Mouse (Mus musculus) midbrain, embryonic 16.5 days (tissue): ENCODE measurements around the gene Ttc14. TPM values are rescaled to one million over a fixed set of nuclear protein-coding genes. Genes with fewer than 3 reads are reported as not detected.

ENCODE experiments used
- ATAC-seq: fragments of 200-750 bp; cut with Nextera tagmentation; 2 replicates; pipeline ENCODE4 v1.8.0; 2017; ENCODE audit warnings: moderate TSS enrichment
- H3K27ac ChIP-seq: fragments of 300-500 bp; sonication (generic); 2 replicates; pipeline ENCODE4 v1.5.1; 2014; ENCODE audit warnings: mild to moderate bottlenecking, low read length, mixed read lengths
- H3K27me3 ChIP-seq: fragments of 300-500 bp; sonication (generic); 2 replicates; pipeline ENCODE4 v1.6.1; 2014; ENCODE audit warnings: low read depth, low read length, mixed read lengths; ENCODE audit not compliant: control insufficient read depth, insufficient read depth
- H3K36me3 ChIP-seq: fragments of 300-500 bp; sonication (generic); 2 replicates; pipeline ENCODE4 v1.6.1; 2014; ENCODE audit warnings: mild to moderate bottlenecking, low read length, moderate library complexity, mixed read lengths; ENCODE audit not compliant: control insufficient read depth, insufficient read depth
- H3K4me1 ChIP-seq: fragments of 300-500 bp; sonication (generic); 2 replicates; pipeline ENCODE4 v1.6.1; 2014; ENCODE audit warnings: mild to moderate bottlenecking, low read length, mixed read lengths; ENCODE audit not compliant: control insufficient read depth, insufficient read depth
- H3K4me2 ChIP-seq: fragments of 300-500 bp; sonication (generic); 2 replicates; pipeline ENCODE4 v1.6.1; 2014; ENCODE audit warnings: mild to moderate bottlenecking, low read length, mixed read lengths
- H3K4me3 ChIP-seq: fragments of 300-500 bp; sonication (generic); 2 replicates; pipeline ENCODE4 v1.5.1; 2014; ENCODE audit warnings: low read depth, mild to moderate bottlenecking, low read length, moderate library complexity, mixed read lengths
- H3K9ac ChIP-seq: fragments of 300-500 bp; sonication (generic); 2 replicates; pipeline ENCODE4 v1.6.1; 2014; ENCODE audit warnings: low read depth, low read length, mixed read lengths
- H3K9me3 ChIP-seq: fragments of 300-500 bp; sonication (generic); replicated peaks from 2 replicates; pipeline ENCODE4 v1.6.1; 2014; ENCODE audit warnings: mild to moderate bottlenecking, low read length, mixed read lengths; ENCODE audit not compliant: control insufficient read depth, poor library complexity, severe bottlenecking
- WGBS: fragments of 180-500 bp; shearing (Covaris S2); extraction: QIAGEN DNeasy Blood & Tissue Kit; methylation state at CpG from one replicate; pipeline ENCODE4 v1.1.7; 2014; 5-methylcytosine and 5-hydroxymethylcytosine counted together
- polyA plus RNA-seq: library from polyadenylated mRNA; unstranded; fragments of >200 nt; fragmentation: Nextera tagmentation; extraction: Ambion mirVana; gene quantifications from 2 replicates; pipeline ENCODE4 v1.2.1, GENCODE M21; 2015

Gene Ttc14
- polyA plus RNA-seq = 68.6 and 72.3 TPM in 2 replicates

- H3K4me2 ChIP-seq = peak within 1 kb of the TSS; percentile 70
- H3K36me3 ChIP-seq = no peaks in the 10 kb centered on the region
- peaks cover 11% of the 10 kb centered on the region for H3K4me1 ChIP-seq
- H3K9ac ChIP-seq = peak within 1 kb of the TSS; percentile 94
- H3K27me3 ChIP-seq = no peaks in the 10 kb centered on the region
- peak within 1 kb of the TSS; percentile 100 for H3K27ac ChIP-seq
- ATAC-seq = peak; percentile 100
- H3K4me3 ChIP-seq = peak within 1 kb of the TSS; percentile 97
- WGBS = under 1% methylated on average over 90 of the region's 90 CpGs
- no peaks in the 10 kb centered on the region for H3K9me3 ChIP-seq
Measured at GRCm38 (mm10) chr3:33799617-33800512, at the start of gene Ttc14. Gene Ttc14, plus strand, starts transcription at chr3:33799832.

GRCm38 (mm10) chr3:33790975-33791374 lies 8.7 kb upstream of the Ttc14 start:
- no peak overlapping the region for H3K4me2 ChIP-seq
- H3K9me3 ChIP-seq = no peaks in the 10 kb centered on the region
- ATAC-seq = peak; percentile 67; the same call in 1 of the 2 replicates
- no peak overlapping the region for H3K9ac ChIP-seq
- H3K36me3 ChIP-seq = no peaks in the 10 kb centered on the region
- no peaks in the 10 kb centered on the region for H3K27me3 ChIP-seq
- no peak overlapping the region for H3K27ac ChIP-seq
- no peaks in the 10 kb centered on the region for H3K4me1 ChIP-seq
- no peak overlapping the region for H3K4me3 ChIP-seq

- ATAC-seq = peak; percentile 15; the same call in 1 of the 2 replicates
- Histone ChIP-seq H3K4me2 (peak overlapping the region; percentile 60), H3K27me3 (no peaks in the 10 kb centered on the region), H3K4me1 (peaks cover 11% of the 10 kb centered on the region), H3K4me3 (peak overlapping the region; percentile 97), H3K36me3 (peaks cover 4% of the 10 kb centered on the region; the same call in 1 of the 2 replicates), H3K9me3 (no peaks in the 10 kb centered on the region), H3K27ac (peak overlapping the region; percentile 100), H3K9ac (peak overlapping the region; percentile 94)
- WGBS = 0% methylated on average over 16 of the region's 16 CpGs
Measured at GRCm38 (mm10) chr3:33800513-33800820, 835 bp downstream of the Ttc14 start.

- H3K4me3 ChIP-seq = no peak overlapping the region
- no peak for ATAC-seq
- no peak overlapping the region for H3K4me2 ChIP-seq
- WGBS = 83% methylated on average over 1 of the region's 1 CpGs
- H3K9me3 ChIP-seq = no peaks in the 10 kb centered on the region
- H3K4me1 ChIP-seq = no peaks in the 10 kb centered on the region; the same call in 1 of the 2 replicates
- no peaks in the 10 kb centered on the region for H3K27me3 ChIP-seq
- H3K36me3 ChIP-seq = peaks cover 24% of the 10 kb centered on the region
- no peak overlapping the region for H3K9ac ChIP-seq
- H3K27ac ChIP-seq = no peak overlapping the region
Measured at GRCm38 (mm10) chr3:33807151-33807550, 7.5 kb downstream of the Ttc14 start.

GRCm38 (mm10) chr3:33824135-33824946 lies 24.7 kb downstream of the Ttc14 start:
- peak; percentile 82 for ATAC-seq

GRCm38 (mm10) chr3:33832351-33832750 lies 32.7 kb downstream of the Ttc14 start:
- no peak overlapping the region for H3K27ac ChIP-seq
- H3K4me3 ChIP-seq = no peak overlapping the region
- no peaks in the 10 kb centered on the region for H3K4me1 ChIP-seq
- H3K9me3 ChIP-seq = no peaks in the 10 kb centered on the region
- no peak for ATAC-seq
- WGBS = 85% methylated on average over 10 of the region's 10 CpGs
- H3K36me3 ChIP-seq = no peaks in the 10 kb centered on the region; the same call in 1 of the 2 replicates
- no peak overlapping the region for H3K9ac ChIP-seq
- no peak overlapping the region for H3K4me2 ChIP-seq
- no peaks in the 10 kb centered on the region for H3K27me3 ChIP-seq

More at GRCm38 (mm10) chr3:33824135-33824946, 24.7 kb downstream of the Ttc14 start:
- H3K27ac ChIP-seq = no peak overlapping the region
- H3K27me3 ChIP-seq = no peaks in the 10 kb centered on the region
- no peak overlapping the region for H3K4me3 ChIP-seq
- no peaks in the 10 kb centered on the region for H3K9me3 ChIP-seq
- no peaks in the 10 kb centered on the region for H3K4me1 ChIP-seq
- H3K4me2 ChIP-seq = no peak overlapping the region
- H3K36me3 ChIP-seq = no peaks in the 10 kb centered on the region
- no peak overlapping the region for H3K9ac ChIP-seq
- 49% methylated on average over 9 of the region's 9 CpGs for WGBS

GRCm38 (mm10) chr3:33836576-33836975 lies 36.9 kb downstream of the Ttc14 start:
- Histone ChIP-seq H3K27ac (no peak overlapping the region), H3K4me3 (no peak overlapping the region), H3K4me2 (no peak overlapping the region), H3K4me1 (no peaks in the 10 kb centered on the region), H3K36me3 (no peaks in the 10 kb centered on the region), H3K9ac (no peak overlapping the region), H3K27me3 (no peaks in the 10 kb centered on the region), H3K9me3 (no peaks in the 10 kb centered on the region)
- no peak for ATAC-seq
- WGBS = 96% methylated on average over 13 of the region's 13 CpGs

GRCm38 (mm10) chr3:33838877-33839276 lies 39.2 kb downstream of the Ttc14 start:
- ATAC-seq = no peak
- H3K9me3 ChIP-seq = no peaks in the 10 kb centered on the region
- H3K27me3 ChIP-seq = no peaks in the 10 kb centered on the region
- H3K27ac ChIP-seq = no peak overlapping the region
- H3K36me3 ChIP-seq = no peaks in the 10 kb centered on the region
- H3K4me3 ChIP-seq = no peak overlapping the region
- H3K9ac ChIP-seq = no peak overlapping the region
- peaks cover 9% of the 10 kb centered on the region for H3K4me1 ChIP-seq
- no peak overlapping the region for H3K4me2 ChIP-seq
- 76% methylated on average over 10 of the region's 10 CpGs for WGBS
